Mouse (Mus musculus) cortical plate, adult 2 months (tissue): ENCODE results near the gene Rab39.

Experiments used
- CTCF ChIP-seq: fragments of 200-500 bp; IDR thresholded peaks from 2 replicates; pipeline ENCODE4 v1.5.1; 2011; ENCODE audit warnings: mild to moderate bottlenecking, control low read depth, low read length; ENCODE audit not compliant: insufficient read depth; ENCODE audit errors: extremely low read depth
- POLR2A ChIP-seq: fragments of 200-500 bp; IDR thresholded peaks from 2 replicates; pipeline ENCODE4 v1.6.1; 2011; ENCODE audit warnings: mild to moderate bottlenecking, low read length, control low read depth; ENCODE audit not compliant: insufficient read depth; ENCODE audit errors: extremely low read depth

DNA sequence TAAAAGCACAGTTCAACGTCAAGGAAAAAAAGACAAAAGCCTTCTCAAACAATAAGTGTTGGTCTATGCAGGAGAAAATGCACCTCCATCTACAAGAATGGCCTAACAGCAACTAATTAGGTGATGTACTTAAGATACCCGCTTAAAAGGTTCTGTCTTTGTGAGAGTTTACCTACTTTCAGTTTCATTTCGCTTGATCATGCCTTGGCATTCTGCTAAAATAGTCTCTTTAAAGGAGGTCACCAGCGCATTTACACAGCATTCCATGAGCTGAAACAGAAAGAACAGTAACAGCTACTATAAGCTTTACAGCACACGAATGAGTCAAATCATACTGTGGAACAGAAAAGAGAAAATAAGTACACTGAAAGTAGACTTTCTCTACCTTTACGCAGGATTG is 71.2 kb downstream of the Rab39 start:
- TF ChIP-seq CTCF, result no peak
- TF ChIP-seq POLR2A, result no peak
